Mouse (Mus musculus) thymus, postnatal 14 days (tissue): ENCODE data around the gene Plekhm3.

Source experiments
- DNase-seq: peaks from one replicate; pipeline ENCODE4 v3.0.0; 2021

Gene Plekhm3

DNA sequence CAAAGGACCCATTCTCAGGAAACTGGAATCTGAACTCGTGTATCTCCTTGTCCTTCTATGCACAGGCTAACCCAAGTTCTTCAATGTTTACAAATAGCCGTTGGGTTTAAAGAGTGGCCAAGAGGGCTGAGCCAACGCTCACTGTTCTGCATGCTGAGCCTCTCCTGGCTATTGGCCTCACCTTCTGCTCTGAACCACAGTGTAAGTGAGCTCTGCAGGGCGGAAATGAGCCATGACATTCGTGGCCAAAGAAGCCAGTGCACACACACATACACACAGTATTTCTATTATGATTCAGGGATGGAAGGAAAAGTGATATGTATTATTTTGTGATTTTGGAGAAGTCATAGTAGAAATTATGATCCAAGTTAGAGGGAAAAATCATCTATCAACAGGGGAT, 138.9 kb downstream of the Plekhm3 start:
- DNase-seq, result no peak

GRCm38 (mm10) chr1:64813182-64813581, 143.4 kb downstream of the Plekhm3 start:
- DNase-seq, result no peak

DNA sequence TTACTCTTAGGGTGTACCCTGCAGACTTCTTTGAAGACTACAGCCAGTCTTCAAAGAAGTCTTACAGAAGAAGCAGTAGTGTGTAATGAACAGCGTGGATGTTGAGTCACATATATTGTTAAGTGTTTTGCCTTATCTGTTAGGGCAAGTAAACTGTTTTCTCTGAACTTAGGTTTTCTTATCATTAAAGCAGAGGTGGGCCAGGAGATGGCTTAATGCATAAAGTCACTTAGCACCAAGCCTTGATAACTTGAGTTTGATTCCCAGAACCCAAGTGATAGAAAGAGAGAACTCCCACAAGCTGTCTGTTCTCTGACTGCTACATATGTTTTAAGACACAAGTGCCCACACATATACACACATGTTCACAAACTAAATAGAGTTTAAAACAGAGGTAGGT, 144.7 kb downstream of the Plekhm3 start:
- DNase-seq, result no peak

DNA sequence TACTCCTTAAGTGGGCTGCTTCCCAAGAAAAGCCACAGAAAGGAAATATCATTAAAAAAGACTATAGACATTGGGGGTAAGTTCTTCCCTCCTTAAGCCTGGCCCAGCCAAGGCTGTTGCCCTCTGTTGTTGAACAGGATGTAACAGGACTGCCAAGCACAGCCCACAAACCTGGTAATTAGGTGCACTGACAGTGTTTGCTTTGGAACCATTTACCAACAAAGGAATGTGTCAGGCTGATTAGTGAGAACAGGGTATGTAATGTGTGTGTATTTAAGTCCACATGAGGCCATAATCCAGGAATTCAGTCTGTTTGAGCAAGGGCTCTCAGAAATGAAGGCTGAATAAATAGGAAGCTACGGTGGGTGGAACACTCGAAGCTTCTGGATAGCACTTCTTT, 147.5 kb downstream of the Plekhm3 start:
- DNase-seq, result no peak

DNA sequence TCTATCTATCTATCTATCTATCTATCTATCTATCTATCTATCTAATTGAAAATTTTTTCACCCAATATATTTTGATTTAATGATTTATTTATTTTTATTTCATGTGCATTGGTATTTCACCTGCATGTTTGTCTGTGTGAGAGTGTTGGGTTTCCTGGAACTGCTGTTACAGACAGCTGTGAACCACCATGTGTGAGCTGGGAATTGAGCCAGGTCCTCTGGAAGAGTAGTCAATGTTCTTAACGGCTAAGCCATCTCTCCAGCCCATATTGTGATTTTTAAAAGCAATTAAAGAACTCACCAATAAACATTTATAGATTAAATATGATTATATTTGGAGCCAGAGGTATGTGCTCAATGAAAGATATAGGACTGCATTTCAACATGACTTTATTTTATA, 148.9 kb downstream of the Plekhm3 start:
- DNase-seq, result no peak

- no peak for DNase-seq
Measured at GRCm38 (mm10) chr1:64805217-64805616, 151.4 kb downstream of the Plekhm3 start.

- DNase-seq, result no peak
Measured at GRCm38 (mm10) chr1:64802631-64803030, 154.0 kb downstream of the Plekhm3 start.

DNA sequence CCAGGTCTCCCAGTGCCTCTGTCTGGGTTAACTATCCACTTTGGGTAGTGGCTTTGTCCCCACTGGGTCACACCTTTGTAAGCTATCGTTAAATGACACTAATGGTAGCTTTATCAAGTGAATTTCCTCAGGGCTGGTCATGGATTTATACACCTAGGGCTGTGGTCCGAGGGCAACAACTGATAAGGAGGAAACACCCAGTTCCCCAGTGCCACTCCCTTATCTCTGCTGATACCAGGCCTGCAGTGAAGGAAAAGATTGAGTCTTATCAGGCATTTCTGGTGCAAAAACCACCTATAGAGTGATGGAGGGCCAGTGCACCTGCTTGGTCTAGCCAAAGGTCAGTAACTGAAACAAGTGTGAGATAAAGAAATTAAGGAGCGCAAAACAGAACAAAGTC, 159.0 kb downstream of the Plekhm3 start:
- no peak for DNase-seq

DNA sequence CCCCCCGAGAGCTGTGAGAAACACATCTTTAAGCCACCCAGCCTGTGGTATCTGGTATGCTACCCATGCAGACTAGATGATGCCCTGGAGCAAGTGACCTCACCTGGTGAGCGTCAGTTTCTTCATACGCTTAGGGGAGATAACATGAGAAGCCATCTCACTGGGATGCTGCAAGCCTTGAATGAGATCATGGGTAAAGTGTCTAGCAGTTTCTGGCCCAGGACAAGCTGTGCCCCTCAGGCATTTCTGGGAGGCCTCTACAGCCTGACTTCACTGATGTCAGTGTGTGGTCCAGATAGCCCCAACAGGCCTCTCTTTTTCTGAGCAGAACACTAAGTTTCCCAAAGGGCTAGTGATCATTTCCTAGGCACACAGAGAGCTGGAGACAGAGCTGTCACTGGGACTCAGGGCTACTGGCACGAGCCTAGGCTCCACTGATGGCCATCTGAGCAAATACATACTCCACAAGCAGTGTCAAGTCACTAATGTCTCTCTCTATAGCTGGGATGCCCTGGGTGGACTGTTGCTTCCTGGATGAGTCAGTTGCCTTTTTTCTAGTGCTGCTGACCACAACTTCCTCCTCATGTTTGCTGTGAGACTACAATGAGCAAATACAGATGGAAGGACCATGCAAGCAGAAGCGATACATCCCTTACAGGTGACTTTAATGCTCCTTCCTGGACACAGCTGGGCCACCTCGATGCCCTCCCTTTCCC, 159.6 kb downstream of the Plekhm3 start:
- no peak for DNase-seq

GRCm38 (mm10) chr1:64795284-64796040, 161.2 kb downstream of the Plekhm3 start:
- DNase-seq, result no peak

GRCm38 (mm10) chr1:64794096-64794495, 162.5 kb downstream of the Plekhm3 start:
- no peak for DNase-seq

GRCm38 (mm10) chr1:64793234-64793530, 163.4 kb downstream of the Plekhm3 start:
- DNase-seq, result no peak

DNA sequence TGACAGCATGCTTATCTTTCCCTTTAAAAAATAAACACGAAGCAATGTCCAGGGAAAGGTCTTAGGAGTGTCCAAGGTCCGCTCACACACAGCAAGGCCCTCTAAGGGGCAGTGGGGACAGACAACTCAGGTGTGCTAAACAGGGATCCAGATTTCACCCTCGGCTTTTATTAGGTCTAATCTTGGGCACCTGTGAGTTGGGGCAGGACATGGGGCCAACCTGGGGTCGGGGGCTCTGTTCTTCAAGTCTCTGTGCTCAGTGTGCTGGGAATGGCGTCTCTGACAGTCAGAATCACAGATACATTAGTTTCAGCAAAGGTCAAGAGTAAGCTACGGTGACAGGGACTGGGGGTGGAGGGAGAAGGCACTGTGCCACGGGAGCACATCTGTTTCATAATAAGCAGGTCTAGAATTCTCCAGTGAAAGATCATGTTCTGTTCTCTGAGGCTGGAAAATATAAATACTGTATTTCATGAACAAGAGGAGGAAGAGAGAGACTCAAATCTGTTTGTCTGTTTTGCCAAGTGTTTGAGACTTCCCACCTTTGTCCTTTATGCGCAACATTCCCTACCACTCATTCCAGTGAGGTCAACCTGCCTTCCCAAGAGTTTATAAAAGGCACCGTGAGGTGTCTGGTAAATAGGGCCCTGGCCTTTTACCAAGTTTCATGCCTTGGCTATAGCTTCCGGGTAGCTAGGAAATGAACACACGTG, 163.9 kb downstream of the Plekhm3 start:
- no peak for DNase-seq

GRCm38 (mm10) chr1:64791826-64792225, 164.8 kb downstream of the Plekhm3 start:
- DNase-seq, result no peak

DNA sequence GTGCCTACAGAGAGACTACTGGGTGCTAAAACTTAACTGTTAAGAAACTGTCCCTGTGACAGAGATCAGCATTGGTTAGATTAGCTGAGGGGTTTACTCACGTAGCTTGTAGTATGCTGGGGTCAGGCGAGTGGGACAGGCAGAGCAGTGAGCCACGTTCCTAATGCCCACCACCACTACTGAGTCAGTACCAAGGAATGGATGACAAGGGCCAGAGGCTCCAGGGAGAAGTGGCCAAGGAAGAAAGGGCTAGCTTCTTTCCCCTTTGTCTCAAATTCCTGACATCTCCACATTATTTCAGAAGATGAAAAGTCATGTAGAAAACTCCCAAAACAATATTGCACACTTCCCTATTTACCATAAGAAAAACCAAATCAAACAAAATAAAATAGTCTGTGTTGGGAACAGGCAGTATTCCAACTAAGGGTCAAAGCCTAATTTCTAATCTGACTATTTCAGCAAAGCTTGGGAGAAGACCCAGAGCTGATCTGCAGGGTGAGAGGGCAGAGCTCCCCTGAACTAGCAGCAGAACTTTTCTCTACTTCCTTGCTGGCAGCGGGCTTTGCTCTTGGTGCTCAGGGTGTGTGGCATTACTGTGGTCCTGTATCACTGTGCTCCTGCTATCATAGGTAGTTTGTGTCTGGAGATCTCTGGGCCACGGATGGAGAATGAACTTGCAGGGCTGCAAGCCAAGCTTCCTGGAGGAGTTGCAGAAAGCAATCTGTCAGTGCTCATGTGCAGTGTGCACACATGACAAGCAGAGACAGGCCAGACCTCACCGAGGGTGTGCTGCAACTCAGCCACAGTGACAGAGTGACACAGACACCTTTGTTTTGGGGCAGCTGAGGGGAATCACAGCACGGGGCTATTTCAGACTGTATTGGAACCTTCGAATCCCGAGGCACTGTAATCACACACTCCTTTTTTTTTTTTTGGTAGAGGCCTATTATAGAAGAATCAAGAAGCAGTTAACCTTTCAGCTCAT, 165.5 kb downstream of the Plekhm3 start:
- no peak for DNase-seq

GRCm38 (mm10) chr1:64787701-64788515, 168.7 kb downstream of the Plekhm3 start:
- no peak for DNase-seq

GRCm38 (mm10) chr1:64779863-64780262, 176.8 kb downstream of the Plekhm3 start:
- DNase-seq, result no peak

- DNase-seq, result no peak
Measured at GRCm38 (mm10) chr1:64779415-64779814, 177.2 kb downstream of the Plekhm3 start.

DNA sequence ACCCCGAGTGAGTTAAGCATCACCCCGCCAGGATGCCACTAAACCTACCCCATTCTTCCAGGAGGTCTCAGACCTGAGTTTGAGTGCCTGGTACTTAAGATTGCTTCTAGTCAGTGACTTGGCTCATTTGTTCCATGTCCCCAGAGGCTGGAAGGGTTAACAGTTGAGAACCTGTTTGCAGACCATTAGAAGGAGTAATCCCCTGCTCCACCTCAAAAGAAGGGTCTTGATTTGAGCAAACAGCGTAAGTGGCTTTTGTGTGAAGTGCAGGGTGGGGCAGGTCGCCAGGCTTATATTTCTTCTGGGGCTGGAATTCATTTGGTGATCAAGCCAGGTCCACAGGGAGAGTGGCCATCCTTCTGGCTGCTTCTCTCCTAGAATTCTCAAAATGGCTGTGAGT, 183.3 kb downstream of the Plekhm3 start:
- DNase-seq, result no peak

DNA sequence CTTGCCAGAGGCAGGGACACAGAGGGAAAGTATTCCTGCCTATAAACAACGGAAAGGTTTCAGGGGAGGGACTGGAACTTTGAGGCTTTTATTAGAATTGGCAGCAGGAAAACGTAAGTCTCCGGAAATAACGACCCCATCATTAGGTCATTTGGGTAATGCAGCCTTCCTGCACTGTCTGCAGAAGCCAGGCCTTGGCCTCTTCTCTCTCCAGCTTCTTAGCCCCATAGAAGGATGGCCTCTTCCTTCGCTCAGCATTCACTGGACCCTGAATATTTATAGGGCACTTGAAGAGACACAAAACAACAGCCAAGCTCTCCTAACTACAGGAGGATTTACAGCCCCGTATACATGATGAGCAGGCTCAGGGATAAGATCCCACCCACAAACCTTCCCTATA, 186.5 kb downstream of the Plekhm3 start:
- DNase-seq, result no peak

DNA sequence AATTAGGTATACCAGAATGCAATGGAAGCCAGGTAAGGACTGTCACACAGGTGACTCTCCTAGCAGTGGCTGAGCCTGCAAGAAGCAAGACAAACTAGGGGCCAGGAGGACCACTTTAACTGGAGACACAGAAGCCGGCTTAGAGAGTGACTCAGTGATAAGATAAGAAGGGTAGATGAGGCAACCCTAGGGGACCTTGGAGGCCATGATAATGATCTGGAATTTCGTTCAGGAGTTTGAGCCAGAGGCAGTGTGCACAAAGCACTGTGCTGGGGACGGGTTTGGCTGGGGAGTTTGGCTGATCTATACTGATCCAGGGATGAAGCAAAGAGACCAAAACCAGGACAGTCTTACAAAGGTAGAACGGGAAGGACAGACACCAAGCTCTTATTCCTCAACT, 195.0 kb downstream of the Plekhm3 start:
- DNase-seq, result no peak

DNA sequence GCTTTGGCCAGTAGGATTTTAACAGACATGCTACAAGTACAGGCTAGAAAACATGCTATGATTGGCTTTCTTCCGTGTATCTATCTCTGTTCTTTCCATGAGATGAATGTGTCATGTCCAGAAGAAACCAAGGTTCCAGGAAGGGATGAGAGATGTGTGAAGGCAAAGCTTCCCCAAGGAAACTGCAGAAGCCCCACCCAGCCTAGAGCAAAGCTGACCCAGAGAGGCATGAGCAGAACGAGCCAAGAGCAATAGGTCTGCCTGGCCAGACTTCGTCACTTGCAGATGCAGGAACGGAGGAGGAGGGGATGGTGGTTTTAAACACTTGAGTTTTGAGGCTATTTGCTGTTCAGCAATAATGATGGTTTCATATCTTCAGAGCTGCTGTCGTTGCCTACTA, 198.9 kb downstream of the Plekhm3 start:
- DNase-seq, result no peak
